Mouse (Mus musculus) right cerebral cortex, postnatal 10 days (tissue): Measurements from ENCODE around the gene L3mbtl4.
A peak's percentile ranks its signal among the peaks of the same experiment; 100 is the strongest.

Experiments used
- DNase-seq, 2 experiments: peaks; one replicate each; pipeline ENCODE4 v3.0.0; 2021; ENCODE audit warnings: low spot score in 2 of 2

The L3mbtl4 gene

DNA sequence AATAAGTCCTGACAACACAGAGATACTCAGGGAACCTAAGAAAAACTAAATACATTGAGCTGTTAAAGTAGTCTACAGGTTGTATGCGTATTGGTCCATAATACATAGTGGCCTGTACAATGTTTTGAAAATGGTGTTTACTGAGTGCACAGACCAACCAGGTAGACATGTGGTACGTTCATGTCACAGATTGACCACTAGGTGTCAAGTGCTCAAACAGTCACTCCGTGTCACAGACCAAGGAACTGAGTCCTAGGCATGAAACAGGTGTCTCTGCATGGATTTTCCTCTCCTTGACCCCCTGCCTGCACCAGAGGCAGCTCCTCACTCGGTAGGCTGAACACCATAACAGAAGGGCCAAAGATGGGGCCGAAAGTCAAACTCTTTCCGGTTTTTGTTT, 366.6 kb downstream of the L3mbtl4 start:
- DNase-seq = no peak

DNA sequence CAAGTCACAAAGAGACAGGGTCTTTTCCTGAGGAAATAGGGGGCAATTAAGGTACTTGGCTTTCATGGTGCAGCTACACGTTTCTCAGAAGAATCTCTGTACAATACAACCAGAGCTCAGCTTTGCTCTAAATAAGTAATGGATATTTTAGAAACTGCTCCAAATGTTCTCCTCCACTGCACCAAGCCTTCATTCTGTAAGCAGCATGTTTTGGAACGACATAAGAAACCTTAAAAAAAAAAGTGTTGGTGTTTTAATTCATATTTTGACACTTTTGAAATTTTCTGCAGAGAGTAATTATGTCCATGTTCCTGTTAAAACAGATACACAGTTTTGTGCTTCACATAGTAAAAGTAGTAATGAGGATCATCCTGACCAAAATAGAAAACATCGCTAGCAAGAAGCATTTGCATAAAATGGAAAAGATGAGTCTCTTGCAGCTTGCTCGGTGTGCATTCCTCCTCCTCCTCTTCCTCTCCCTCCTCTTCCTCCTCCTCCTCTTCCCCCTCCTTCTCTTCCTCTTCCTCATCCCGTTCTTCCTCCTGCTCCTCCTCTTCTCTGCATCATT, 369.0 kb downstream of the L3mbtl4 start:
- DNase-seq = peak in 1 of 2 experiments; percentile 41

DNA sequence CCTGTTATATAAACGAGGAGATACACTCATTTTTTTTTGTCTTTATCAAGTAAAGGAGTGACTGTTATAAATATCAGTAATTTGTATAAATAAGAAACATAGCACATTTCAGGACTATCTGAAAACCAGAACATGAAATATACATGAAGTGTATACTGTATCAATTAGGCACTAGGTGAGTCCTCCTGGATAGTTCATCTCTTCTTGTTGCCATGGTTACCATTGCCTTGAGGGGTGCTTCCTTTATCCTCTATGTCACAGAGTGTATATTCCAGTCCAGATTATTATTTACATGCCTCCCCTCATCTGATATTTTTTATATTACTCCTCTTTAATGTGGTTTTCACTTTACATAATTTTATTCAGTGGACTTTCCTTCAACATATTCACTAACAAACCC, 392.9 kb downstream of the L3mbtl4 start:
- DNase-seq = no peak

DNA sequence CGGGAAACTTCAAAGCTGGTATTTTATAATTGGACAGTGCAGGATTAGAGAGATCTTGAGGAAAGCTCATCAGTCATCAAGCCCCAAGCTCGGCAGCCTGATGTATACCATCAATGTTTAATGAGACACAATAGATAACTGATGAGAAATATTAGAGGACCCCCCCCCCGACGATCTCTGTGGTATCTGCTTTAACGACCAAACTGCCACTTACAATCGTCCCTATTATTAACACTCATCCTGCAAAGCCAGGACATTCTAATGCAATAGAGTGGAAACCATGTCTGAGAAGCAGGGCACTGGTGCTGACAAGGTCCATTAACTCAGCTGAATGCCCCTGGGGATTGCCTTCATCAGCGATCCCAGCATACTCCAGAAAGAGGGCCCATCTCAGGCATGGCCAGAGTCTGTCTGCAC, 398.5 kb downstream of the L3mbtl4 start:
- no peak for DNase-seq

DNA sequence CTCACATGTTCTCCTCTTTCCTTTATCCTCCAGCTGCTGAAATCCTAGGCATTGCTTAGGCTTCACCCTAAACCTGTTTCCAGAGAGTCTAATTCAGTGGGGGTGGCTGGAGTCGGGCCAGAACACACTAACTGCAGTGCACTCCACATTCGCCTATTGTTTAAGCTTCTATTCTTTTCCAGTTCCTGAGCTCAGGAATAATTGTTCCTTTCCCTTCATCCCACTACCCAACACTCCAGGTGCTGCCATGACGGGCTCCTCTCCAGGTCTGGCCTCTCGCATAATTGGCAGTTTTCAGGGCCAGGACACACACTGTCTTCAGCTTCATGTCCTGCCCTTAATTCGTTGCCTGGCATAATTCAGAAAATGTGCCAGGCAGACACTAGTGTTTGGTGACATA, 437.1 kb downstream of the L3mbtl4 start:
- DNase-seq = peak; percentile 39 to 43

DNA sequence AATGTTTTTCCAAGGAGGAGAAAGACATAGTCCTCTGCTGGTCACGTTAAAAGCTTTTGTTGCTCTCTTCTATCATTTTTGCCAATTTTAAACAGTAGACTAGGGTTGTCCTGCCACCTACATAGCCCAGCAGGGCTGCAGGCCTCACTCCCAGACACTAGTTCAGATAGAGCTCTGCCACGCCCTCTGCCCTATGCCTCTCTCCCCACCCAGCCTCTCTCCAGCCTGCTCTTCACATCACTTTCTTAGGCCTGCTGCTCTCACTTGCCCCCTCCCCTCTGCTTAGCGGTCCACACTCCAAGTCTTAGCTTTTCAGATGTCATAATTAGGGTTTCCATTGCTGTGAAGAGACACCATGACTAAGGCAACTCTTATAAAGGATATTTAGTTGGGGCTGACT, 437.8 kb downstream of the L3mbtl4 start:
- no peak for DNase-seq

DNA sequence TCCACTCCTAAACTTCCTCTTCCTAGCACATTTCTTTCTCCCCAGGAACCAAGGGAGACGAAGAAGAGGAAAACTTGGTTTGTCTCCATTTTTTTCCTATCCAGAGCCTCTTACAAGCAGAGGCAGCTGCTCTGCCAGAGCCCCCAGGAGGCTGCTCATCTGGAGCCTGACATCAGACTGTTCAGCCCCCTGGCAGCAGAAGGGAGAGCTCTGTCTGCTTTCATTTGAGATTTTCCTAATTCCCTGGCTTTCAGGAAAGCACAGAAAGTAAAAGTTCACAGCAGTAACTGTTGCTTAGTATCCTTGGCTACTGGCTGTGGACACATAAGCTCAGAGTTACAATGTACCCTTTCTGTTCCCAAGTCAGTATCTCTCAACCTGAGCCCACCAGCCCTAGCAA, 474.7 kb downstream of the L3mbtl4 start:
- DNase-seq = no peak

DNA sequence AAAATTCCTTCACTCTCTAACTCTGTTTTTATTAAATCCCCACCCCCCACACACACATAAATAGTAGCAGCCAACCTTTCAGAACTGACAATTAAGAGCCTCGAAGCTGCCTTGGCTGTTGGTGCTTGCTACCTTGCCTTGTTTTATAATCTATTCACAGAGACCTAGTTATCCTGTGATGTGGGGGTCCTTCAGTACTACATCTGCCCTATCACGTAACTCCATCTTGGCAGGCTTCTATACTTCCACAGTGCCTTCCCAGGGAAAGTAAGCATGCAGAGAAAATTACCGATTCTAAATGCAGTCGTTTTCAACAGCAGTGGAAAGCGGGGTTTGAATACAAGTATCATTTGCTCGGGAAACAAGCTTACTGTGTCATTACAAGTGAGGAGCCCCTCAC, 476.9 kb downstream of the L3mbtl4 start:
- DNase-seq = no peak

DNA sequence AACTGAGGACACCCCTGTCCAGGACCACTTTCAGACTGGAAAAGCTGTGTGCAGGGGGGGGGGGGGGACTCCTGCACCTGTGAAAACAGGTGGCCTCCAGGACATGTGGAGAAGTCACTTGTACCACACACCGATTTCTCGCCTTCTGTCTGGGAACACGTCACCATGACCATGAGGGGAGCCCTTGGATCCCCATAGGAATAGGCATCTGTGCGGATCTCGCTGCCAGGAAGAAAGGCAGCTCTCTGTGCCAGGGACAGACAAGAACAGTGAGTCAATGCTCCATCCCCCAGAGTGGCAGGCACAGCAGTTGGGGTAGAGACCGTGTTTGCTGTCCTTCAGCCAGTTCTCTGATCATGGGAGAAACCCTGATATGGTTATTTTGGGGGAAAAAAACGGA, 479.5 kb downstream of the L3mbtl4 start:
- DNase-seq = peak; percentile 46 to 48

DNA sequence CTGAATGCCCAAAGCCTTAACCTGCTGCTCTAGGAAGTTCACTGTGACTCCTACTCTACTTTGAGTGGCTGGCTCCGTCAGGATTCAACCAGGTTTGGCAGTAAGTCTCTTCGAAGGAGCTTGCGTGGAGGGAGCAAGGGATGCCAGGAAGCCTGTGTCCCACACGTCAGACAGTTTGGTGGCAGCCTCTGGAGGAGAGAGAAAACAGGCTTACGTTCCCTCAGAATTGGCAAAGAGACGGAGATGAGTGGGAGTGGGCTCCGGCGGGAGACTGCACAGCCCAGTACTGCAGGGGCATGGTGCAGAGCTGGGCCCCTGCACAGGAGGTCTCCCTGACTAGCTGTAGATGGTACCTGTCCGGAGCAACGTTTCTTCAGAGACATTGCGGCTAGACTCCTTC, 481.2 kb downstream of the L3mbtl4 start:
- no peak for DNase-seq

DNA sequence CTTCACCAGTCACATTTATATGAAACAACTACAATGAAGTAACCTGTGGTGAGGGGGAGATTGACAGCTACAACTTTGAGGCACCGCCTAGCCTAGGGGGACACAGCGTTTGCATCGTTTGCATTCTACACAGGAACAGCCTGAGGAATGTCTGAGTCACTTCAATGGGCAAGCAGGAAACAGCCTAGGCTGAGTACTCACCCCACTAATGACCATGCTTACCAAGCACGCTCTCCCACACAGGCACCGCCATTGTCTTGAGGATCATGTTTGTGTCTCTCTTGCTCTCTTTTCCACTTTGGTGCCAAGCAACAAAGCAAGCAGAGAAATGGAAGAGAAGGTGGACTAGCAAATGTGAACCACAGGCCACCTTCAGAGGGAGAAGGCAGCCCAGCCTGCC, 484.8 kb downstream of the L3mbtl4 start:
- DNase-seq = no peak

DNA sequence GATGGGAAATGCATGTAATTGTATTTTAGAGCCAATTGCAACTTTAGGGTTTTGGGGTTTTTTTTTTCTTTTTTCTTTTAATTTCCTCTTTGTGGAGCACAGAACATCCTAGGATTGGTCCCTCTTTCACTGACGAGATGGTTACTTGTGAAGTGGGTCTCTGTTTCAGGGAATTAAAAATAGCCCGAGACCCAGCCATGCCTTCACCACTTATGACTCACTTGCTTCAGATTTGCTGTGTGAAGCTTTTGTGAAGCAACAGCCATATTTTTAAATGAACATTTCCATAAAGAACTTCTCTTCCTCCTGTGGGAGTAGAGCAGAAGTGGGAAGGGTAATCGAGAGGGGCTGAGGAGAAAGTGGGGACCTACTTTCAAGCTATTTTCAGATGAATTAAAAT, 485.3 kb downstream of the L3mbtl4 start:
- DNase-seq = peak in 1 of 2 experiments; percentile 47

DNA sequence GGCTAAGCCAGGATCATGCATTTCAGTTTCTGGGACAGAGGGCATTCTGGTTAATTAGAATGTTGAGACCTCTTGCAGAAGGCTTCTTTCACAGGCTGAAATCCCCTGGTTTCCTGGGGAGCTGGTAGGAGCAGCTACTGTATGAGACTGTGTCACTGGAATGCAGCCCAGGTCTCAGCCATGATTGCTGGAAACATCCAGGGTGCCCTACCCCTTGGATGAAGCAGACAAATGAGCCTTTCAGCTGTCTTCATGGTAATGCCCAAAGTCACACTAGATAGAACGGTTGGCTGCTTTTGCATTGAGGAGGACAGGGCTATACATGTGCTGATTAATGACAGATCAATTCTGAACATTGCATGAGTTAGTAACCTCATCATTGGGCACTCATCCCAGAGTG, 486.4 kb downstream of the L3mbtl4 start:
- DNase-seq = no peak

DNA sequence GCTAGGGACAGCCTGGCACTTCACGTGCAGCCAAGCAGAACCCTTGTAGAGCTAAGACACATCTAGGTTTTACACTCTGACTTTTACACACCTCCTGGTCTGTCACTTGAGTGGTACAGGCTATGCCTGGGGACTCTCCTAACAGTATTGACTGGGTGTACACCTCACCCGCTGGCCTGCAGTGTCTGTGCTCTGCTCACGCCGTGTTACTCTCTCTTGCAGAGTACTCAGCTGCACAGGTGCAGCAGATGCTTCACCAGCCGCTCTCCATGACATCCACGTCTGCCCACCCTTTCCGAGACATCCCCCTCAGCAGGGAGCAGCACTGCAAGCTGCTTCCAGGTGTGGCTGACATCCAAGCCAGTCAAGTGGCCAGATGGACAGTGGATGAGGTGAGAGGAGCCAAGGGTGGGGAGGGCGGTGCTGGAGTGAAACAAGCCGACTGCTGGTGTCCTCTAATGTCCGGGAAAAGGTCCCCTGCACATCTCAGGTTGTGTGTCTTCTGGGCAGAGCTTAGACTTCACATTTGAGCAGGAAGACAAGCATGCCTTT, 490.8 kb downstream of the L3mbtl4 start:
- no peak for DNase-seq

DNA sequence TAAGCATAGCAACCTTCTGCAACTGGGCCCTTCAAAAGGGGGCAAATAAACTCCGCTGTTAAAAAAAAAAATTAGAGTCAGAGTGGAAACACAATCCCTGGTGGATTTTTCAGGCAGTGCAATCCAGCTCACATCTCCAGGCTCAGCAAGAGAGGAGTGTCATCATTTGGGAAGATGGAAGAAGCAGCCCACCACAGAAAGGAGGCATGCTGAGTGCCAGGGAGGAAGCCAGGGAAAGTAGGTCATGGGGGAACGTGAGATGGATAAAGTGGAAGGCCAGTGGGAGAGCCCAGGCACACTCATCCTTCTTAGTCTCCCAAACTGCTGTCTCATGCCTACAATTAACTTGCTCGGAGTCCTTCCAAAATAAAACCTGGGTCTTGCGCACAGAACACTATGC, 496.0 kb downstream of the L3mbtl4 start:
- DNase-seq = peak; percentile 36 to 47

DNA sequence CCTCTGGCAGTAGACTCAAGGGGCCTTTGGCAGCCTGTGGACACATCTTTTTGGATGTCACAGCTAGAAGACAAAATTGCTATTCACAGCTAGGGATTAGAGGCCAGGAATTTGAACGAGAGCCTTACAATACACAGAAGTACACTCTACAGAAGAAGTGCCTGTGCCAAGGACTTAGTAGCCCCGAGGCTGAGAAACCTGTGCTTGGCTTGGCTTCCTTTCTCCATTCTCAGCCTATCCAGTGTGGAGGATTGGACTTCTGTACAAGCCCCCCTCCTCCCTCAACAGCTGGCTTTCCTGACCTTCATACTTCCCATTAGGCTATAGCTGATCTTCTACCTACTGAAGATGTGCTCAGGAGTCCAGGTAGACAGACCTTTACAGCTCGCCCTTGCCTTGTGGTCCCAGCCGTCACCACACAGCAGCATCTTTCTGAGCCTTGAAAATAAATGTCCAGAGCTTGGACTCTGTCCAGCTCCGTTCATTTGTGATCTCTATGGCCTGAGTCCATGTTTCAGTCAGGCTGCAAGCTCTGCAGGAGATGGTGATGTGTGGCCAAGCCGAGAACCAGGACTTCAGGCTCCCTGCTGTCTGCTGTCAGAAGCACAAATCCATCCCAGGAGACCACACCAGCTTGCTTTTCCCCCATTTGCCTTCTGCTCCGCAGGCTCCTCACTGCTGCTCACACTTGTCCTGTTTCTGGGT, 497.6 kb downstream of the L3mbtl4 start:
- no peak for DNase-seq

DNA sequence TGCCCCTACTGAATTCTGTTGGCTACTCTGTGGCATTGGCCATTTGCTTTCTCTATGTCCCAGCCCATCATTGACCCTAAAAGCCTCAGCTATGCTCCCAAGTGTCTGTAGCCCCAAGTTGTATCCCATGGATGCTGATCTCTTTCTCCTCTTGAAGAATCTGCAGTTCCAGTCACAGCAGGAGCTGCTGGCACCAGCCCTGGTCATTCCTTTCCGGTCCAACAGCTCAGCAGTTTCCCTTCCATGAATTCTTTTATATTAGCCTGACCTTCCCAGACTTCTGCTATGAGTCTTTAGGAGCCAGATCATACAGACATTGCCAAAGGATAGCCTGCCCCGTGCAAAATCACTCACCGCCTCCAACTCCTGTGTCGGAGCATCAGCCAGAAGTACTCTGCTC, 520.1 kb downstream of the L3mbtl4 start:
- no peak for DNase-seq

DNA sequence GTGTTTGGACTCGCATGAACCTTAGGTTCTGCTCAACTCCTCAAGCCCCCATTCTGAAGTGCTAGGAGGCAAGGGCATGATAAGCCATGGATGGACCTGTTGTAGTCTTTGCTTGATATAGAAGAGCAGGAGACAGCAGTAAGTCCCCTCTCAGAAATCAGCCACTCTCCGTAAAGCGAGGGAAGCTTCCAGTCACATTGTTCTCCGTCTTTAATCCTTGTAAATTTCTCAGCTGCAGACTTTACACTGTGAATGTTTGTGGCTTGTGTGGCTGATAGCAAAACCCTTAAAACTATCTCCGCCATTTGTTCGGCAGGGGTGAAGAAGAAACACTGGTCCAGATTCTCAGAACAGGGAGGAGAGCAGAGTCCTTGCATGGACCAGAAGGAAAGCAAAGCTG, 552.7 kb downstream of the L3mbtl4 start, which contains the start of gene Tmem200c:
TSS of gene Tmem200c (plus strand) at position 301 of the 400 bp plus-strand sequence.
- no peak for DNase-seq
